Mouse (Mus musculus) adrenal gland, postnatal 14 days (tissue): ENCODE results near the gene Pi4ka. TPM values are rescaled to one million over a fixed set of nuclear protein-coding genes. Genes with fewer than 3 reads are reported as not detected.
A peak's percentile ranks its signal among the peaks of the same experiment; 100 is the strongest.
"Not testable (repeated sequence)": the region's sequence is repeated elsewhere in the genome, so short reads cannot be mapped to it uniquely, and the experiment has no call there.

ENCODE experiments used
- DNase-seq: peaks from one replicate; pipeline ENCODE4 v3.0.0; 2021; ENCODE audit warnings: mixed read lengths
- total RNA-seq: library from RNA; stranded (reverse); gene quantifications from 2 replicates; pipeline ENCODE4 v1.2.3, GENCODE M21; 2021

The Pi4ka gene
- total RNA-seq, 1 experiment from 2014 or later: 71.7 TPM

GRCm38 (mm10) chr16:17233702-17234498, 172.2 kb downstream of the Pi4ka start:
- DNase-seq: peak; percentile 55

DNA sequence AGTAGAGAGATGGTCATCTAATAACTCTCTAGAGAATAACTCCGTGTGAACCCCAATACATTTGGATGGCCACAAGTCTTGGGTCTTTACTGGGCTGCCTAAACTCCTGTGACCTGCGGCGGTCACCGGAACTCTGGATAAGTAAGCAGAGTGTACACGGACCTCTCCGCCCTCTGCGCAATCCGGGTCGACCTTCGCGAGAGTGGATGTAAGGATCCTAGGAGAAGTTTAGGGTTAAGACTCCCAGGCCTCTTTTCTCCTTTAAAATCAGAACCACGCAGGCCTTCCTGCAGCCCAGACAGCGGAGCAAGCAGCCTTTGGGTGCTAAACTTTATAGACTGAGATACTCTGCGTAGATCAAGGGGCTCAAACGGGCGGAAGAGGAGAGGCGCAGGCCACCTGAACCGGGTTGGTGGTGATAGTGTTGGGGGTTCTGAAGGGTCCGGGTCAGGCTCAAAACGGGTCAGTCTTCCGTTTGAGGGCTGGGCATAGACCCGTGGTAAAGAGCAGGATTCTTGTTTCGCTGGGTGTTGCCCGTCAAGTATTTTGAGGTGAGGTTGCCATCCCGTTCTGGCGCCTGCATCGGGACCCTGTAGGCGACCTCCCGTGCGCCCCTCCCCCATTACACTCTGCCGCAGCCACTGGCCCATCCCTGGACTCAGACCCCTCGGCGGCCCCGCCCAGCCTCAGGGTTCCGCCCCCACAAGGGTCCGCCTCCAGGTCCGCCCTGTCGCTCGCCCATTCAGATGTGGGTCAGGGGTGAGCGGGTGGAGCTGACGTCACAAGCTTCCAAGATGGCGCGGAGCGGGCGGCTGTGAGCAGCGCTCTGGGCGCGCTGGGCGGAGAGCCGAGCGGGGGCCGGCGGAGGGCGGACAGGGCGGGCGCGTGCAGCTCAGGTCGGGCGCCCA, 173.1 kb downstream of the Pi4ka start, which contains the start of gene Hic2:
TSS of gene Hic2 (plus strand) at position 779 of the 908 bp plus-strand sequence.
- peak; percentile 97 for DNase-seq

DNA sequence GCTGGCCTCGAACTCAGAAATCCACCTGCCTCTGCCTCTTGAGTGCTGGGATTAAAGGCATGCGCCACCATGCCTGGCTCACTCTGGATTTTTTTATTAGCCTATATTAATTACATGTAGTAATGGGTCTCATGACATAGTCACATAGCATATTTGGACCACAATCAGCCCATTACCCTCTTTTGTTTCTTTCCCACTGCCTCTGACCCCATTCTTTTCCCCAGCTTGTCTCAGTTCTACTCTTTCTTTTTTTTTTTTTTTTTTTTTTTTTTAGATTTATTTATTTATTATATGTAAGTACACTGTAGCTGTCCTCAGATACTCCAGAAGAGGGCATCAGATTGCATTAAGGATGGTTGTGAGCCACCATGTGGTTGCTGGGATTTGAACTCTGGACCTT, 174.6 kb downstream of the Pi4ka start:
- DNase-seq: not testable (repeated sequence)

Other genes with a start within 250 kb of the Pi4ka start
- 190 and 193 TPM in 2 replicates for gene Ube2l3, start 203.7 kb downstream of the Pi4ka start, total RNA-seq
- gene Rimbp3, start 197.7 kb downstream of the Pi4ka start, total RNA-seq: 0.07 and 0.08 TPM in 2 replicates
- 2.7 and 3.2 TPM in 2 replicates for gene Hic2, start 172.7 kb downstream of the Pi4ka start, total RNA-seq
- 8.4 and 10.5 TPM in 2 replicates for gene Tmem191c, start 130.2 kb downstream of the Pi4ka start, total RNA-seq
- gene Serpind1, start 74.9 kb downstream of the Pi4ka start, total RNA-seq: 3.7 and 75.0 TPM in 2 replicates
- 22.9 TPM in 2 replicates for gene Snap29, start 328 bp downstream of the Pi4ka start, total RNA-seq
- gene Crkl, start 45.7 kb upstream of the Pi4ka start, total RNA-seq: 39.1 and 39.9 TPM in 2 replicates
- gene Aifm3, start 83.3 kb upstream of the Pi4ka start, total RNA-seq: 5.1 and 5.4 TPM in 2 replicates
- 75.3 and 75.6 TPM in 2 replicates for gene Lztr1, start 102.4 kb upstream of the Pi4ka start, total RNA-seq
- gene Thap7, start 124.8 kb upstream of the Pi4ka start, total RNA-seq: 29.4 and 33.3 TPM in 2 replicates
- 0.15 and 0.37 TPM in 2 replicates for gene Lrrc74b, start 154.9 kb upstream of the Pi4ka start, total RNA-seq
- 0.45 and 0.56 TPM in 2 replicates for gene P2rx6, start 155.6 kb upstream of the Pi4ka start, total RNA-seq
- gene Slc7a4, start 176.9 kb upstream of the Pi4ka start, total RNA-seq: 8.0 and 8.3 TPM in 2 replicates
- gene Smpd4, start 213.0 kb upstream of the Pi4ka start, total RNA-seq: 29.1 and 33.6 TPM in 2 replicates
- 2.0 and 3.8 TPM in 2 replicates for gene Ccdc74a, start 240.2 kb upstream of the Pi4ka start, total RNA-seq